Mouse (Mus musculus) induced T-regulatory cell, adult 2 months (primary cell): ENCODE measurements at regions not wholly inside any gene's neighbourhood (a gene's known extent, or its start where the extent isn't known, plus 50 kb on each side); places are given as distances from the start of the nearest gene placed in this dataset.

Source experiments
- DNase-seq: peaks from one replicate; pipeline ENCODE4 v3.0.0-alpha.2; 2012; ENCODE audit warnings: low read depth

- DNase-seq = no peak
Observed at GRCm38 (mm10) chr2:168338382-168338781, 56.8 kb upstream of the Kcng1 start.

- no peak for DNase-seq
Observed at GRCm38 (mm10) chr2:168337611-168338010, 56.1 kb upstream of the Kcng1 start.

- no peak for DNase-seq
Observed at GRCm38 (mm10) chr2:168335739-168336385, 54.3 kb upstream of the Kcng1 start.

GRCm38 (mm10) chr2:168334241-168334588, 52.7 kb upstream of the Kcng1 start:
- DNase-seq = no peak

GRCm38 (mm10) chr2:168333552-168334240, 52.2 kb upstream of the Kcng1 start:
- DNase-seq = no peak

- DNase-seq = no peak
Observed at GRCm38 (mm10) chr2:168332972-168333371, 51.4 kb upstream of the Kcng1 start.
